Mouse (Mus musculus) ovary, adult 2 months (tissue): ENCODE results near the gene 1700029J07Rik. TPM values are rescaled to one million over a fixed set of nuclear protein-coding genes. Genes with fewer than 3 reads are reported as not detected.

Source experiments
- polyA plus RNA-seq: library from polyadenylated mRNA; depleted of rRNA; stranded (reverse); fragments of >200 nt; gene quantifications from 2 replicates; pipeline ENCODE4 v1.2.3, GENCODE M21; 2012; rRNA removed

1700029J07Rik gene
- polyA plus RNA-seq, result 0.56 and 0.83 TPM in 2 replicates

GRCm38 (mm10) chr8:45975126-45975836, at the start of gene 1700029J07Rik, which contains the start of gene Ufsp2:
Gene 1700029J07Rik, minus strand, starts transcription at chr8:45975252.
Gene Ufsp2, plus strand, starts transcription at chr8:45975528.

GRCm38 (mm10) chr8:46005596-46005995, 30.5 kb upstream of the 1700029J07Rik start, which contains the start of gene Ankrd37:
Gene Ankrd37, minus strand, starts transcription at chr8:46005707.

GRCm38 (mm10) chr8:45999138-45999783, 24.2 kb upstream of the 1700029J07Rik start, which contains the start of gene Lrp2bp:
Gene Lrp2bp, plus strand, starts transcription at chr8:45999303.

GRCm38 (mm10) chr8:45934582-45935014, 40.5 kb downstream of the 1700029J07Rik start, which contains the start of gene Ccdc110:
Gene Ccdc110, plus strand, starts transcription at chr8:45934619.

Other genes with a start within 250 kb of the 1700029J07Rik start
- gene Pdlim3, start 89.8 kb downstream of the 1700029J07Rik start, polyA plus RNA-seq, result 103 and 150 TPM in 2 replicates
- not detected in 2 replicates for gene Ccdc110, start 40.6 kb downstream of the 1700029J07Rik start, polyA plus RNA-seq
- 6.5 and 10.1 TPM in 2 replicates for gene Ufsp2, start 276 bp upstream of the 1700029J07Rik start, polyA plus RNA-seq
- gene Lrp2bp, start 24.1 kb upstream of the 1700029J07Rik start, polyA plus RNA-seq, result 0.12 TPM in 1 of 2 replicates, not detected in the other
- gene Ankrd37, start 30.5 kb upstream of the 1700029J07Rik start, polyA plus RNA-seq, result 2.2 and 2.8 TPM in 2 replicates
- gene Cfap97, start 176.5 kb upstream of the 1700029J07Rik start, polyA plus RNA-seq, result 3.2 and 4.7 TPM in 2 replicates
- gene Snx25, start 176.9 kb upstream of the 1700029J07Rik start, polyA plus RNA-seq, result 2.9 and 3.7 TPM in 2 replicates
- 333 and 417 TPM in 2 replicates for gene Slc25a4, start 236.0 kb upstream of the 1700029J07Rik start, polyA plus RNA-seq